Mouse (Mus musculus): ENCODE results near the gene Olfr600.
"Not testable (repeated sequence)": the region's sequence is repeated elsewhere in the genome, so short reads cannot be mapped to it uniquely, and the experiment has no call there.

Gene Olfr600

GRCm38 (mm10) chr7:103349569-103349968, at the start of gene Olfr600:
Gene Olfr600, minus strand, starts transcription at chr7:103349669.
- DNase-seq (ENCODE audit: low read depth, low spot score) = no peak

GRCm38 (mm10) chr7:103398981-103399380, 49.5 kb upstream of the Olfr600 start:
- DNase-seq (ENCODE audit: low read depth, low spot score) = no peak

GRCm38 (mm10) chr7:103397758-103398157, 48.3 kb upstream of the Olfr600 start:
- no peak for DNase-seq (ENCODE audit: low read depth, low spot score)

DNA sequence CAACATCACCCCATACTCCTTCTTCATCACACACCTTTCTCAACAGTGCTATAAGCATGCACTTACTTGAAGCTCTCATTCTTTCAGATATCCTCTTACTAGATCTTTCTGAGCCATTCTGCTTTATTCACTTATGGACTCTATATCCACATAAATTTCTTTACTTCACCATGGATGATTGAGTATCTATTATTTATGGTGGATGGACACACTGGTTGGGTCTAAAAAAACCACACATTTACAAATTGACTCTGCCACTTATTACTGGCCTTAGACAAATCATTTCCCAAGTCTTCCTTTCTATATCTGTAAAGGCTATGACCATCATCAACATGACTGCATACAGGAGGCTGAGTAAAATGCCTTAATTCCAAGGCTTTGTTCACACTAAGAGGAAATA, 36.6 kb upstream of the Olfr600 start, which contains the start of gene Olfr603:
TSS of gene Olfr603 (minus strand) at position 101 of the 400 bp plus-strand sequence.
- DNase-seq (ENCODE audit: low read depth, low spot score) = no peak

DNA sequence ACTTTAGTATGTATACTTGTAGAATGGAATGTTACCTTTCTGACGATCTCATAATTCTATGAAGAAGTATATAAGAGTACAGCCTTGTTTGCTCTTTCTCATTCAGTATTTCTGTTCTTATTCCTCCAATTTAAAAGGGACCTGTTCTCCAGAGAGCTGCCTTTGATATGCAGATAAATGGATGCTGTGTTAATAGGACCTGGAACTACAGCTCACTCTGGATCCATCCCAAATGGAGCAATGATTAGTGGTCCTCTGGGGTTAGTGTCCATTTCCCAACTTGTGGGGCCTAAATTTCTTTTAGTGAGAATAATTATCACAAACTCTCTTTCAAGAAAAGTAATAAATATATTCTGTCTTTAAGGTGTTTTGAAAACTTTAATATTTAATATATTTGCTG, 13.1 kb upstream of the Olfr600 start, which contains the start of gene Olfr601:
TSS of gene Olfr601 (minus strand) at position 101 of the 400 bp plus-strand sequence.
- no peak for DNase-seq (ENCODE audit: low read depth, low spot score)

DNA sequence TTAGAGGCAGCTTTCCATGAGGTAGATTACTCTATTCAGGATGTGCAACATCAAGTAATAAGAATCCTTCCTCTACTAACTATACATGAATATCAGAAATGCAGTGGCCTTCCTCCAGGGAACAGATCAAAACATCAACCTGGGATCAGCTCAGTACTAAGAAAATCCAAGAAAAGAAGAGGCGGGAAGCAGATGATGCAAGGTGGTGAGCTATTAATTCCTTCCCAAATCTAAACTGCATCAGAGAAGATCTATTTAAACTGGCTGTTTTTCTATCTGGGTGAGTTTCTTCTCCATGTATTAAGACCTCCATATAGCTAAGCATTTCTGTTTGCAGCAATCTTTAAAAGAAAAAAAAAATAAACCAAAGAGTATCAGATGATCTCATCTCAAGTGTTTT, 13.9 kb downstream of the Olfr600 start, which contains the start of gene Olfr599:
TSS of gene Olfr599 (plus strand) at position 301 of the 400 bp plus-strand sequence.
- DNase-seq (ENCODE audit: low read depth, low spot score) = no peak

DNA sequence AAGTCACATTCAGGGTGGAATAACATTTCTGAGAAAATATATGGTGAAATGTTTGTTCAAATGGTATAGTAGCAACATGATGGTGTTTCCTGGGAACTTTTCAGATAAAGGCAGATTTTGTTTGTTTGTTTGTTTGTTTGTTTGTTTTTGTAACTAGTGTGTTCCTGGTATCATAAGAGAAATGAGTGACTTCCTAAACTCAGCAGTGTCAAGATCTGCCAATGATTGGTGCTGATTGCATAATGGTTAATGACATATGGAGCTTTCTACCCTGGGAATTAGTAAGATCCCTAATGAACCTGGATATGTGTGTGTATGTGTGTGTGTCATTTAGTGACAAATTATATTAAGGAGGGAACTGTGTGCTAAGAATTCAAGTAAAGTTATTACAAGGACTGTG, 26.2 kb downstream of the Olfr600 start, which contains the start of gene Olfr598:
TSS of gene Olfr598 (plus strand) at position 301 of the 400 bp plus-strand sequence.
- no peak for DNase-seq (ENCODE audit: low read depth, low spot score)

DNA sequence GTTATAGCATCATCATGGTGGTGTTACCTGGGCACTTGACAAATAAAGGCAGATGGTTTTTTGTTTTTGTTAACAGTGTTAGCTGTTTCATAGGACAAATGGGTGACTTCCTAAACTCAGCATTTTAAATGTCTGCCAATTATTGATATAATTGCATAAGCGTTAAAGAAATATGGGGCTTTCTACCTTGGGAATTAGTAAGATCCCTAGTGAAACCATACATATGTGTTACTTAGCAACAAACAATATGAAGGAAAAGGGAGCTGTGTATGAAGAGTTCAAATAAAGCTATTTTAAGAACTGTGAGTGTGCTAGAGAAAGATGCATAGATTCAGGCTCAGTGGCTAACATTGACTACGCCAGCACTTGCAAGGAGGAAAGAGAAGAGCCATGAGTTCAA, 33.5 kb downstream of the Olfr600 start, which contains the start of gene Olfr597:
TSS of gene Olfr597 (plus strand) at position 301 of the 400 bp plus-strand sequence.
- DNase-seq (ENCODE audit: low read depth, low spot score) = not testable (repeated sequence)

DNA sequence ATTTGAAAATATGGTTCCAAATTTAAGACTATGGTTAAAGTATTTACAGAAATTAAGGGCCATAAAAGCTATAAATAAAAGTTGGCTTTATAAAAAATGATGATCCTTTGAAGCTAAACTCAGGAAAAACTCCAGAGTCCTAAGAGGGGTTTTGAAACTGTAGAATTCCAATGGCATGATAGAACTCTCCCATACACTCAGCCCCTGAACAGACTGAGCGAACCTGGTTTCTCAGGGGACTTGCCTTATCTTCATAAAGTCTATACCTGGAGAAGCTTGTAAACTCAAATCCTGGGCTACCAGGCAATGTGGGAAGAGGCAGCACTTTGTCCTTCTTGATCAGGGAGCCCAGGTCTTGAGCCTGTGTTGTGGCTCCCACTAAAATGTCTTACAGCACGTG, 44.1 kb downstream of the Olfr600 start, which contains the start of gene Olfr596:
TSS of gene Olfr596 (plus strand) at position 301 of the 400 bp plus-strand sequence.
- DNase-seq (ENCODE audit: low read depth, low spot score) = not testable (repeated sequence)
